Mouse (Mus musculus) CH12.LX (cell line): ENCODE data around the gene Itgb2l.
A peak's percentile ranks its signal among the peaks of the same experiment; 100 is the strongest.

Source experiments
- BHLHE40 ChIP-seq: IDR thresholded peaks from 2 replicates; pipeline ENCODE4 v1.6.1; 2011; ENCODE audit warnings: mild to moderate bottlenecking, low read depth, low read length, improper control_type of control experiment
- CTCF ChIP-seq, 2 experiments: IDR thresholded peaks in 1 of 2; conservative IDR thresholded peaks in 1 of 2; 2 replicates each; pipeline ENCODE4 v1.5.1; 2011 to 2012; ENCODE audit warnings: low read depth in 2 of 2, low read length in 2 of 2, improper control_type of control experiment in 1 of 2, inconsistent platforms in 1 of 2, mild to moderate bottlenecking in 1 of 2, moderate library complexity in 1 of 2
- EP300 ChIP-seq: IDR thresholded peaks from 2 replicates; pipeline ENCODE4 v1.6.1; 2011; ENCODE audit warnings: low read length, improper control_type of control experiment
- HCFC1 ChIP-seq: IDR thresholded peaks from 2 replicates; pipeline ENCODE4 v1.6.1; 2012; ENCODE audit warnings: low read depth, mild to moderate bottlenecking, inconsistent platforms, low read length, improper control_type of control experiment
- MAFK ChIP-seq: IDR thresholded peaks from 2 replicates; pipeline ENCODE4 v1.6.1; 2011; ENCODE audit warnings: low read length, improper control_type of control experiment; ENCODE audit not compliant: insufficient replicate concordance
- MAX ChIP-seq: IDR thresholded peaks from 2 replicates; pipeline ENCODE4 v1.6.1; 2011; ENCODE audit warnings: low read length, improper control_type of control experiment
- MEF2A ChIP-seq: IDR thresholded peaks from 2 replicates; pipeline ENCODE4 v1.6.1; 2014; ENCODE audit warnings: low read depth, mild to moderate bottlenecking, inconsistent platforms, low read length, improper control_type of control experiment, borderline replicate concordance
- POLR2A ChIP-seq: IDR thresholded peaks from 2 replicates; pipeline ENCODE4 v1.6.1; 2011; ENCODE audit warnings: low read depth, mild to moderate bottlenecking, improper control_type of control experiment, low read length
- SMC3 ChIP-seq: IDR thresholded peaks from 2 replicates; pipeline ENCODE4 v1.6.1; 2011; ENCODE audit warnings: low read depth, low read length, improper control_type of control experiment
- ZMIZ1 ChIP-seq: IDR thresholded peaks from 2 replicates; pipeline ENCODE4 v1.6.1; 2012; ENCODE audit warnings: low read depth, mild to moderate bottlenecking, inconsistent platforms, low read length, improper control_type of control experiment

- no peak for TF ChIP-seq EP300
- no peak for TF ChIP-seq MEF2A
- TF ChIP-seq HCFC1 = no peak
- TF ChIP-seq ZMIZ1 = no peak
- TF ChIP-seq POLR2A = no peak
- peak; percentile 98 to 100 for TF ChIP-seq CTCF (conservative IDR thresholded peaks at IDR 0.05 in 1 of 2, IDR thresholded peaks at IDR 0.05 in 1 of 2; ENCODE audit: low read depth in 2 of 2, low read length in 2 of 2)
- TF ChIP-seq BHLHE40 = no peak
- TF ChIP-seq MAFK = no peak
- peak; percentile 99 for TF ChIP-seq SMC3
- no peak for TF ChIP-seq MAX
Observed at GRCm38 (mm10) chr16:96467445-96467844, 24.0 kb upstream of the Itgb2l start, which contains the start of gene Pcp4.
